Mouse (Mus musculus) CD4-positive, CD25-positive, alpha-beta regulatory T cell, adult 2 months (primary cell): Measurements from ENCODE around the gene Ppp3ca.

Experiments used
- DNase-seq: peaks from one replicate; pipeline ENCODE4 v3.0.0-alpha.2; 2012; ENCODE audit warnings: low read depth, low spot score

Gene Ppp3ca

GRCm38 (mm10) chr3:136853596-136853995 lies 183.7 kb downstream of the Ppp3ca start:
- no peak for DNase-seq

- DNase-seq: no peak
These were observed 186.1 kb downstream of the Ppp3ca start for GRCm38 (mm10) chr3:136855996-136856395.

- no peak for DNase-seq
These were observed 192.3 kb downstream of the Ppp3ca start for GRCm38 (mm10) chr3:136862051-136862837.

GRCm38 (mm10) chr3:136863127-136863526 lies 193.2 kb downstream of the Ppp3ca start:
- peak; percentile 9 for DNase-seq

GRCm38 (mm10) chr3:136864306-136864705 lies 194.4 kb downstream of the Ppp3ca start:
- no peak for DNase-seq

GRCm38 (mm10) chr3:136865176-136865859 lies 195.4 kb downstream of the Ppp3ca start:
- no peak for DNase-seq

- no peak for DNase-seq
These were observed 196.2 kb downstream of the Ppp3ca start for GRCm38 (mm10) chr3:136866095-136866494.

GRCm38 (mm10) chr3:136866571-136866970 lies 196.6 kb downstream of the Ppp3ca start:
- DNase-seq: no peak

- DNase-seq: no peak
These were observed 197.4 kb downstream of the Ppp3ca start for GRCm38 (mm10) chr3:136867366-136867765.

GRCm38 (mm10) chr3:136871772-136872532 lies 202.0 kb downstream of the Ppp3ca start:
- no peak for DNase-seq

- no peak for DNase-seq
These were observed 202.7 kb downstream of the Ppp3ca start for GRCm38 (mm10) chr3:136872533-136873095.

- no peak for DNase-seq
These were observed 204.0 kb downstream of the Ppp3ca start for GRCm38 (mm10) chr3:136873809-136874449.

- no peak for DNase-seq
These were observed 204.6 kb downstream of the Ppp3ca start for GRCm38 (mm10) chr3:136874566-136874965.

- no peak for DNase-seq
These were observed 217.8 kb downstream of the Ppp3ca start for GRCm38 (mm10) chr3:136887741-136888140.

GRCm38 (mm10) chr3:136892140-136892539 lies 222.2 kb downstream of the Ppp3ca start:
- DNase-seq: no peak

GRCm38 (mm10) chr3:136893596-136894402 lies 223.9 kb downstream of the Ppp3ca start:
- DNase-seq: no peak

- DNase-seq: peak; percentile 63
These were observed 225.6 kb downstream of the Ppp3ca start for GRCm38 (mm10) chr3:136895498-136895897.

GRCm38 (mm10) chr3:136896276-136896675 lies 226.4 kb downstream of the Ppp3ca start:
- no peak for DNase-seq

- DNase-seq: no peak
These were observed 229.8 kb downstream of the Ppp3ca start for GRCm38 (mm10) chr3:136899744-136900143.

- no peak for DNase-seq
These were observed 231.1 kb downstream of the Ppp3ca start for GRCm38 (mm10) chr3:136900986-136901385.

- DNase-seq: no peak
These were observed 232.9 kb downstream of the Ppp3ca start for GRCm38 (mm10) chr3:136902776-136903175.
